ENCODE assay signal across 16 mouse cellular contexts in genomic region chr3:146473741-146474140, GRCm38 (mm10).
"Had no signal": no experiment of that assay in that cellular context is flagged by ENCODE, and none has a peak within 500 bp of the region (broad histone marks: within the 10 kb centered on the region; RNA-seq: fewer than 3 reads in every experiment).

No protein-coding gene starts in this region.

- ATAC-seq: liver, postnatal 0 days; lung, postnatal 0 days; midbrain, embryonic 13.5 days; midbrain, embryonic 16.5 days had no signal

- H3K27me3 ChIP-seq: limb, embryonic 12.5 days; limb, embryonic 15.5 days; midbrain, embryonic 13.5 days had no signal

- H3K4me1 ChIP-seq: limb, embryonic 12.5 days; limb, embryonic 15.5 days; midbrain, embryonic 10.5 days; midbrain, embryonic 13.5 days had no signal

- H3K4me2 ChIP-seq: limb, embryonic 12.5 days; limb, embryonic 15.5 days; liver, embryonic 11.5 days; lung, embryonic 14.5 days; midbrain, embryonic 13.5 days had no signal

- H3K4me3 ChIP-seq: limb, embryonic 12.5 days; limb, embryonic 15.5 days; midbrain, embryonic 10.5 days; midbrain, embryonic 13.5 days had no signal

- DNase-seq: kidney, postnatal 14 days; kidney, postnatal 4 days; left cerebral cortex, postnatal 4 days; liver, postnatal 0 days; lung, embryonic 14.5 days; thymus, postnatal 36 days had no signal

- H3K36me3 ChIP-seq: limb, embryonic 12.5 days; limb, embryonic 15.5 days; midbrain, embryonic 10.5 days; midbrain, embryonic 13.5 days had no signal

- H3K27ac ChIP-seq: limb, embryonic 12.5 days; limb, embryonic 15.5 days; liver, embryonic 14.5 days; macrophage; midbrain, embryonic 10.5 days; midbrain, embryonic 13.5 days; stomach, postnatal 0 days had no signal
